In genomic region chr15:12351470-12351869, GRCm38 (mm10) we compare ENCODE assay signal across 28 mouse cellular contexts. TPM values are rescaled to one million over a fixed set of nuclear protein-coding genes. Genes with fewer than 3 reads are reported as not detected.
DNase-seq lines count a peak whose midpoint lies in the region; ATAC-seq lines count a peak whose summit lies in the region.
"Had no signal": no experiment of that assay in that cellular context is flagged by ENCODE, and none has a peak within 500 bp of the region (broad histone marks: within the 10 kb centered on the region; RNA-seq: fewer than 3 reads in every experiment).

No protein-coding gene starts in this region.

- H3K4me3 ChIP-seq in forebrain, embryonic 16.5 days (replicated peaks; ENCODE audit: low read length), result no peak overlapping the region
- no peak overlapping the region for H3K4me3 ChIP-seq in forebrain, embryonic 12.5 days (replicated peaks)
- no peak overlapping the region for H3K4me3 ChIP-seq in midbrain, embryonic 13.5 days (replicated peaks)
- H3K4me3 ChIP-seq in midbrain, embryonic 10.5 days, result no peak overlapping the region
- no peak overlapping the region for H3K4me3 ChIP-seq in midbrain, embryonic 16.5 days (ENCODE audit: low read depth, low read length)
- H3K4me3 ChIP-seq: embryonic facial prominence, embryonic 12.5 days; embryonic facial prominence, embryonic 15.5 days; gastrocnemius, adult 2 months; heart, embryonic 12.5 days; heart, embryonic 15.5 days had no signal

- H3K9me3 ChIP-seq in forebrain, embryonic 16.5 days (ENCODE audit: control insufficient read depth, low read length), result no peaks in the 10 kb centered on the region
- no peaks in the 10 kb centered on the region for H3K9me3 ChIP-seq in forebrain, embryonic 12.5 days
- no peaks in the 10 kb centered on the region for H3K9me3 ChIP-seq in midbrain, embryonic 13.5 days
- H3K9me3 ChIP-seq in midbrain, embryonic 10.5 days (replicated peaks), result no peaks in the 10 kb centered on the region
- H3K9me3 ChIP-seq in midbrain, embryonic 16.5 days (replicated peaks; ENCODE audit: control insufficient read depth, low read length, poor library complexity, severe bottlenecking), result no peaks in the 10 kb centered on the region
- H3K9me3 ChIP-seq: embryonic facial prominence, embryonic 12.5 days; embryonic facial prominence, embryonic 15.5 days; heart, embryonic 12.5 days; heart, embryonic 15.5 days had no signal

- no peak overlapping the region for H3K27ac ChIP-seq in forebrain, embryonic 16.5 days (ENCODE audit: low read length)
- no peak overlapping the region for H3K27ac ChIP-seq in forebrain, embryonic 12.5 days
- H3K27ac ChIP-seq in midbrain, embryonic 13.5 days, result no peak overlapping the region
- H3K27ac ChIP-seq in midbrain, embryonic 10.5 days (replicated peaks), result no peak overlapping the region
- no peak overlapping the region for H3K27ac ChIP-seq in midbrain, embryonic 16.5 days (ENCODE audit: low read length)
- H3K27ac ChIP-seq: embryonic facial prominence, embryonic 12.5 days; embryonic facial prominence, embryonic 15.5 days; gastrocnemius, adult 2 months; heart, embryonic 15.5 days; hindbrain, embryonic 14.5 days; hindbrain, postnatal 0 days had no signal

- peak; percentile 37; the same call in 1 of the 2 replicates for ATAC-seq in forebrain, embryonic 16.5 days
- no peak for ATAC-seq in forebrain, embryonic 12.5 days (ENCODE audit: low FRiP score)
- peak; percentile 66; the same call in 1 of the 2 replicates for ATAC-seq in midbrain, embryonic 13.5 days
- ATAC-seq in midbrain, embryonic 16.5 days, result 0 out of 2 replicates have a peak, but pooled peaks have one; percentile 57
- ATAC-seq: CD4-positive, CD25-positive, alpha-beta regulatory T cell, adult 4 months; hindbrain, postnatal 0 days; inflammation-experienced regulatory T-cells, adult 6 months had no signal

- no peak overlapping the region for H3K4me2 ChIP-seq in forebrain, embryonic 16.5 days (ENCODE audit: low read length)
- no peak overlapping the region for H3K4me2 ChIP-seq in forebrain, embryonic 12.5 days
- H3K4me2 ChIP-seq in midbrain, embryonic 13.5 days (replicated peaks), result no peak overlapping the region
- H3K4me2 ChIP-seq in midbrain, embryonic 16.5 days (ENCODE audit: low read length), result no peak overlapping the region
- H3K4me2 ChIP-seq: embryonic facial prominence, embryonic 12.5 days; embryonic facial prominence, embryonic 15.5 days; heart, embryonic 12.5 days; heart, embryonic 15.5 days; hindbrain, embryonic 14.5 days had no signal

- H3K27me3 ChIP-seq in forebrain, embryonic 16.5 days (replicated peaks; ENCODE audit: control insufficient read depth, insufficient read depth, low read length), result no peaks in the 10 kb centered on the region
- H3K27me3 ChIP-seq in forebrain, embryonic 12.5 days, result no peaks in the 10 kb centered on the region
- H3K27me3 ChIP-seq in midbrain, embryonic 13.5 days, result no peaks in the 10 kb centered on the region
- no peaks in the 10 kb centered on the region for H3K27me3 ChIP-seq in midbrain, embryonic 10.5 days (ENCODE audit: low read depth, poor library complexity, severe bottlenecking)
- H3K27me3 ChIP-seq in midbrain, embryonic 16.5 days (ENCODE audit: control insufficient read depth, insufficient read depth, low read depth, low read length), result no peaks in the 10 kb centered on the region
- H3K27me3 ChIP-seq: embryonic facial prominence, embryonic 12.5 days; embryonic facial prominence, embryonic 15.5 days; heart, embryonic 12.5 days; heart, embryonic 15.5 days had no signal

- peaks cover 11% of the 10 kb centered on the region for H3K36me3 ChIP-seq in forebrain, embryonic 16.5 days (ENCODE audit: control insufficient read depth, insufficient read depth)
- peaks cover 57% of the 10 kb centered on the region for H3K36me3 ChIP-seq in forebrain, embryonic 12.5 days (replicated peaks)
- H3K36me3 ChIP-seq in midbrain, embryonic 13.5 days, result peaks cover 55% of the 10 kb centered on the region
- H3K36me3 ChIP-seq in midbrain, embryonic 10.5 days, result peaks cover 86% of the 10 kb centered on the region
- H3K36me3 ChIP-seq in midbrain, embryonic 16.5 days (ENCODE audit: control insufficient read depth, insufficient read depth, low read length), result no peaks in the 10 kb centered on the region; the same call in 1 of the 2 replicates

- no peaks in the 10 kb centered on the region for H3K4me1 ChIP-seq in forebrain, embryonic 16.5 days (replicated peaks; ENCODE audit: control insufficient read depth, insufficient read depth, low read length)
- H3K4me1 ChIP-seq in forebrain, embryonic 12.5 days, result no peaks in the 10 kb centered on the region
- H3K4me1 ChIP-seq in midbrain, embryonic 13.5 days (replicated peaks), result no peaks in the 10 kb centered on the region
- no peaks in the 10 kb centered on the region for H3K4me1 ChIP-seq in midbrain, embryonic 10.5 days
- H3K4me1 ChIP-seq in midbrain, embryonic 16.5 days (ENCODE audit: control insufficient read depth, insufficient read depth, low read length), result no peaks in the 10 kb centered on the region
- H3K4me1 ChIP-seq: embryonic facial prominence, embryonic 12.5 days; embryonic facial prominence, embryonic 15.5 days; heart, embryonic 12.5 days had no signal

- no peak overlapping the region for H3K9ac ChIP-seq in forebrain, embryonic 16.5 days (replicated peaks; ENCODE audit: low read depth, low read length)
- H3K9ac ChIP-seq in forebrain, embryonic 12.5 days, result no peak overlapping the region
- no peak overlapping the region for H3K9ac ChIP-seq in midbrain, embryonic 13.5 days (replicated peaks)
- H3K9ac ChIP-seq in midbrain, embryonic 16.5 days (ENCODE audit: low read depth, low read length), result no peak overlapping the region
- H3K9ac ChIP-seq: embryonic facial prominence, embryonic 12.5 days; embryonic facial prominence, embryonic 15.5 days; heart, embryonic 12.5 days; heart, embryonic 15.5 days; hindbrain, embryonic 14.5 days had no signal

- no peak for DNase-seq in midbrain, embryonic 10.5 days (ENCODE audit: low spot score)
- no peak for DNase-seq in urinary bladder, postnatal 14 days (ENCODE audit: low spot score)
- DNase-seq: adrenal gland, adult 2 months; adrenal gland, postnatal 14 days; cerebellum, adult 11 months; cerebellum, adult 2 months; cerebellum, adult 9-11 months; cerebellum, postnatal 25 days; gastrocnemius, adult 2 months; gastrocnemius, postnatal 14 days; heart, adult 18-20 months; heart, postnatal 14 days; heart, postnatal 4 days had no signal

- WGBS in forebrain, embryonic 16.5 days, result 86% methylated on average over 7 of the region's 7 CpGs
- WGBS in forebrain, embryonic 12.5 days, result 96% methylated on average over 7 of the region's 7 CpGs
- 96% methylated on average over 7 of the region's 7 CpGs for WGBS in midbrain, embryonic 13.5 days
- 95% methylated on average over 7 of the region's 7 CpGs for whole genome bisulfite sequencing in midbrain, embryonic 10.5 days
- 95% methylated on average over 7 of the region's 7 CpGs for whole genome bisulfite sequencing in midbrain, embryonic 16.5 days

RNA-seq across cellular contexts. Expression of gene 1810049J17Rik, which starts 29.8 kb away (rescaled TPM):
- not detected in 2 replicates for polyA plus RNA-seq in forebrain, embryonic 16.5 days (2015; fragmentation: Nextera tagmentation; extraction: Ambion mirVana)
- 1.1 TPM in 1 of 2 replicates, not detected in the other for polyA plus RNA-seq in forebrain, embryonic 12.5 days (2016; fragmentation: Nextera tagmentation; extraction: Ambion mirVana)
- polyA plus RNA-seq in midbrain, embryonic 13.5 days (2015; fragmentation: Nextera tagmentation; extraction: Ambion mirVana), result 0.67 TPM in 1 of 2 replicates, not detected in the other
- polyA plus RNA-seq in midbrain, embryonic 10.5 days (2016; fragmentation: Nextera tagmentation; extraction: Ambion mirVana), result 0.58 TPM in 1 of 2 replicates, not detected in the other
- not detected in 2 replicates for polyA plus RNA-seq in midbrain, embryonic 16.5 days (2015; fragmentation: Nextera tagmentation; extraction: Ambion mirVana)
- polyA plus RNA-seq: CD4-positive, CD25-positive, alpha-beta regulatory T cell, adult 4 months; cerebellum, adult 2 months; forebrain, embryonic 11.5 days; frontal cortex, adult 2 months; heart, embryonic 15.5 days; hindbrain, embryonic 11.5 days; inflammation-experienced regulatory T-cells, adult 6 months had no signal

RNA-seq across cellular contexts. Expression of gene Golph3, which starts 30.2 kb away (rescaled TPM):
- polyA plus RNA-seq in forebrain, embryonic 16.5 days (2015; fragmentation: Nextera tagmentation; extraction: Ambion mirVana), result 56.7 and 70.2 TPM in 2 replicates
- 85.3 and 88.5 TPM in 2 replicates for polyA plus RNA-seq in forebrain, embryonic 12.5 days (2016; fragmentation: Nextera tagmentation; extraction: Ambion mirVana)
- 68.6 and 70.8 TPM in 2 replicates for polyA plus RNA-seq in midbrain, embryonic 13.5 days (2015; fragmentation: Nextera tagmentation; extraction: Ambion mirVana)
- 69.0 and 73.3 TPM in 2 replicates for polyA plus RNA-seq in midbrain, embryonic 10.5 days (2016; fragmentation: Nextera tagmentation; extraction: Ambion mirVana)
- polyA plus RNA-seq in midbrain, embryonic 16.5 days (2015; fragmentation: Nextera tagmentation; extraction: Ambion mirVana), result 61.6 and 61.7 TPM in 2 replicates
